Mouse (Mus musculus): ENCODE measurements around the gene Sycp1. TPM values are rescaled to one million over a fixed set of nuclear protein-coding genes. Genes with fewer than 3 reads are reported as not detected.

Gene Sycp1
- polyA plus RNA-seq, 1 experiment, result not detected

- DNase-seq (ENCODE audit: low read depth), result no peak
- TF ChIP-seq CTCF (IDR thresholded peaks at IDR 0.05; ENCODE audit: borderline replicate concordance, extremely low read depth, insufficient read depth, insufficient read length) (no peak), POLR2A (IDR thresholded peaks at IDR 0.05; ENCODE audit: borderline replicate concordance, extremely low read depth, insufficient read depth, insufficient read length, poor library complexity, severe bottlenecking) (no peak)
Measured at GRCm38 (mm10) chr3:102946312-102946711, 10.4 kb upstream of the Sycp1 start.

GRCm38 (mm10) chr3:102938100-102938499, 2.2 kb upstream of the Sycp1 start:
- TF ChIP-seq CTCF (IDR thresholded peaks at IDR 0.05; ENCODE audit: borderline replicate concordance, extremely low read depth, insufficient read depth, insufficient read length), result no peak
- TF ChIP-seq POLR2A (IDR thresholded peaks at IDR 0.05; ENCODE audit: borderline replicate concordance, extremely low read depth, insufficient read depth, insufficient read length, poor library complexity, severe bottlenecking), result no peak
- peak; percentile 51 for DNase-seq (ENCODE audit: low read depth)

- TF ChIP-seq CTCF (IDR thresholded peaks at IDR 0.05; ENCODE audit: borderline replicate concordance, extremely low read depth, insufficient read depth, insufficient read length), result no peak
- no peak for TF ChIP-seq POLR2A (IDR thresholded peaks at IDR 0.05; ENCODE audit: borderline replicate concordance, extremely low read depth, insufficient read depth, insufficient read length, poor library complexity, severe bottlenecking)
- no peak for DNase-seq (ENCODE audit: low read depth)
Measured at GRCm38 (mm10) chr3:102899136-102899535, 36.8 kb downstream of the Sycp1 start.

- DNase-seq (ENCODE audit: low read depth), result no peak
- TF ChIP-seq CTCF (IDR thresholded peaks at IDR 0.05; ENCODE audit: borderline replicate concordance, extremely low read depth, insufficient read depth, insufficient read length) (no peak), POLR2A (IDR thresholded peaks at IDR 0.05; ENCODE audit: borderline replicate concordance, extremely low read depth, insufficient read depth, insufficient read length, poor library complexity, severe bottlenecking) (no peak)
Measured at GRCm38 (mm10) chr3:102880529-102880928, 55.4 kb downstream of the Sycp1 start.

GRCm38 (mm10) chr3:102848661-102849060, 87.2 kb downstream of the Sycp1 start:
- no peak for DNase-seq (ENCODE audit: low read depth)
- no peak for TF ChIP-seq CTCF (IDR thresholded peaks at IDR 0.05; ENCODE audit: borderline replicate concordance, extremely low read depth, insufficient read depth, insufficient read length)
- no peak for TF ChIP-seq POLR2A (IDR thresholded peaks at IDR 0.05; ENCODE audit: borderline replicate concordance, extremely low read depth, insufficient read depth, insufficient read length, poor library complexity, severe bottlenecking)

GRCm38 (mm10) chr3:102842386-102842785, 93.5 kb downstream of the Sycp1 start:
- no peak for TF ChIP-seq POLR2A (IDR thresholded peaks at IDR 0.05; ENCODE audit: borderline replicate concordance, extremely low read depth, insufficient read depth, insufficient read length, poor library complexity, severe bottlenecking)
- TF ChIP-seq CTCF (IDR thresholded peaks at IDR 0.05; ENCODE audit: borderline replicate concordance, extremely low read depth, insufficient read depth, insufficient read length), result peak; percentile 25; the same call in 1 of the 2 replicates
- peak; percentile 1 for DNase-seq (ENCODE audit: low read depth)

- DNase-seq (ENCODE audit: low read depth), result peak; percentile 88
- peak; percentile 71; the same call in 1 of the 2 replicates for TF ChIP-seq CTCF (IDR thresholded peaks at IDR 0.05; ENCODE audit: borderline replicate concordance, extremely low read depth, insufficient read depth, insufficient read length)
- TF ChIP-seq POLR2A (IDR thresholded peaks at IDR 0.05; ENCODE audit: borderline replicate concordance, extremely low read depth, insufficient read depth, insufficient read length, poor library complexity, severe bottlenecking), result no peak
Measured at GRCm38 (mm10) chr3:102803937-102804336, 132.0 kb downstream of the Sycp1 start.

GRCm38 (mm10) chr3:102787369-102787768, 148.5 kb downstream of the Sycp1 start:
- no peak; the same call in 1 of the 2 replicates for TF ChIP-seq CTCF (IDR thresholded peaks at IDR 0.05; ENCODE audit: borderline replicate concordance, extremely low read depth, insufficient read depth, insufficient read length)
- TF ChIP-seq POLR2A (IDR thresholded peaks at IDR 0.05; ENCODE audit: borderline replicate concordance, extremely low read depth, insufficient read depth, insufficient read length, poor library complexity, severe bottlenecking), result no peak
- DNase-seq (ENCODE audit: low read depth), result peak; percentile 6

- DNase-seq (ENCODE audit: low read depth), result no peak
- TF ChIP-seq POLR2A (IDR thresholded peaks at IDR 0.05; ENCODE audit: borderline replicate concordance, extremely low read depth, insufficient read depth, insufficient read length, poor library complexity, severe bottlenecking) (no peak), CTCF (IDR thresholded peaks at IDR 0.05; ENCODE audit: borderline replicate concordance, extremely low read depth, insufficient read depth, insufficient read length) (no peak)
Measured at GRCm38 (mm10) chr3:102782618-102783017, 153.3 kb downstream of the Sycp1 start, which contains the start of gene Tshb. Gene Tshb (minus strand): TSS chr3:102782718.

GRCm38 (mm10) chr3:102773018-102773417, 162.9 kb downstream of the Sycp1 start:
- no peak for DNase-seq (ENCODE audit: low read depth)
- TF ChIP-seq POLR2A (IDR thresholded peaks at IDR 0.05; ENCODE audit: borderline replicate concordance, extremely low read depth, insufficient read depth, insufficient read length, poor library complexity, severe bottlenecking) (no peak), CTCF (IDR thresholded peaks at IDR 0.05; ENCODE audit: borderline replicate concordance, extremely low read depth, insufficient read depth, insufficient read length) (no peak)

Other genes starting within 250 kb of the Sycp1 start
- gene Tspan2, start 201.6 kb downstream of the Sycp1 start, polyA plus RNA-seq (2012; rRNA removed), result 6.4 and 8.1 TPM in 2 replicates
- gene Tshb, start 153.4 kb downstream of the Sycp1 start, polyA plus RNA-seq (2012; rRNA removed), result not detected in 2 replicates
- gene Nr1h5, start 28.0 kb upstream of the Sycp1 start, polyA plus RNA-seq (2012; rRNA removed), result 0.12 and 0.13 TPM in 2 replicates
- gene Sike1, start 59.6 kb upstream of the Sycp1 start, polyA plus RNA-seq (2012; rRNA removed), result 46.5 and 49.0 TPM in 2 replicates
- 61.0 and 122 TPM in 2 replicates for gene Csde1, start 84.3 kb upstream of the Sycp1 start, polyA plus RNA-seq (2012; rRNA removed)
- 70.2 and 80.4 TPM in 2 replicates for gene Nras, start 122.2 kb upstream of the Sycp1 start, polyA plus RNA-seq (2012; rRNA removed)
- gene Ampd1, start 137.9 kb upstream of the Sycp1 start, polyA plus RNA-seq (2012; rRNA removed), result 0.16 and 0.21 TPM in 2 replicates
- 1.0 and 1.5 TPM in 2 replicates for gene Dennd2c, start 166.5 kb upstream of the Sycp1 start, polyA plus RNA-seq (2012; rRNA removed)
- gene Bcas2, start 235.6 kb upstream of the Sycp1 start, polyA plus RNA-seq (2012; rRNA removed), result 161 and 168 TPM in 2 replicates

All from brain, embryonic 14.5 days (tissue).